Mouse (Mus musculus): ENCODE measurements around the gene Minpp1. TPM values are rescaled to one million over a fixed set of nuclear protein-coding genes. Genes with fewer than 3 reads are reported as not detected.
"Not testable (repeated sequence)": the region's sequence is repeated elsewhere in the genome, so short reads cannot be mapped to it uniquely, and the experiment has no call there.

Gene Minpp1
- total RNA-seq (2021) = 43.6 and 45.5 TPM in 2 replicates
- long read RNA-seq, transcript Minpp1-201 (5 exons, 2,613 nt) = major isoform, 179 of 194 reads
- long read RNA-seq, partial matches to known transcripts = 5 of 194 reads
- long read RNA-seq, other reads (novel, unspliced or antisense) = 10 of 194 reads

- DNase-seq = peak; percentile 87
Measured at GRCm38 (mm10) chr19:32485681-32486105, at the start of gene Minpp1. Minpp1 (plus strand) TSS chr19:32485769.

GRCm38 (mm10) chr19:32439356-32439755, 46.2 kb upstream of the Minpp1 start:
- no peak for DNase-seq

- DNase-seq = peak; percentile 40
Measured at GRCm38 (mm10) chr19:32441568-32441967, 44.0 kb upstream of the Minpp1 start.

- no peak for DNase-seq
Measured at GRCm38 (mm10) chr19:32448931-32449330, 36.6 kb upstream of the Minpp1 start.

- no peak for DNase-seq
Measured at GRCm38 (mm10) chr19:32452231-32452630, 33.3 kb upstream of the Minpp1 start.

- no peak for DNase-seq
Measured at GRCm38 (mm10) chr19:32456744-32457143, 28.8 kb upstream of the Minpp1 start.

- not testable (repeated sequence) for DNase-seq
Measured at GRCm38 (mm10) chr19:32457631-32458030, 27.9 kb upstream of the Minpp1 start.

- DNase-seq = no peak
Measured at GRCm38 (mm10) chr19:32463037-32463436, 22.5 kb upstream of the Minpp1 start.

- no peak for DNase-seq
Measured at GRCm38 (mm10) chr19:32465228-32465627, 20.3 kb upstream of the Minpp1 start.

- no peak for DNase-seq
Measured at GRCm38 (mm10) chr19:32466478-32466877, 19.1 kb upstream of the Minpp1 start, which contains the start of gene Rpl9-ps6. Rpl9-ps6 (minus strand) TSS chr19:32466578.

GRCm38 (mm10) chr19:32467325-32467724, 18.2 kb upstream of the Minpp1 start:
- DNase-seq = no peak

GRCm38 (mm10) chr19:32470059-32470497, 15.5 kb upstream of the Minpp1 start:
- no peak for DNase-seq

GRCm38 (mm10) chr19:32470570-32471263, 14.9 kb upstream of the Minpp1 start:
- DNase-seq = no peak

GRCm38 (mm10) chr19:32476016-32476711, 9.4 kb upstream of the Minpp1 start:
- no peak for DNase-seq

- no peak for DNase-seq
Measured at GRCm38 (mm10) chr19:32476712-32477052, 8.9 kb upstream of the Minpp1 start.

GRCm38 (mm10) chr19:32480255-32480654, 5.3 kb upstream of the Minpp1 start:
- DNase-seq = no peak

- no peak for DNase-seq
Measured at GRCm38 (mm10) chr19:32480791-32481442, 4.7 kb upstream of the Minpp1 start.

- no peak for DNase-seq
Measured at GRCm38 (mm10) chr19:32481511-32481910, 4.1 kb upstream of the Minpp1 start.

- no peak for DNase-seq
Measured at GRCm38 (mm10) chr19:32484941-32485660, 468 bp upstream of the Minpp1 start.

- DNase-seq = peak; percentile 61
Measured at GRCm38 (mm10) chr19:32486106-32486724, 646 bp downstream of the Minpp1 start.

GRCm38 (mm10) chr19:32487595-32488255, 2.2 kb downstream of the Minpp1 start:
- no peak for DNase-seq
